Mouse (Mus musculus) megakaryocyte, adult 5-6 weeks (primary cell): ENCODE data around the gene Cnn3. TPM values are rescaled to one million over a fixed set of nuclear protein-coding genes. Genes with fewer than 3 reads are reported as not detected.

Experiments
- ATAC-seq: 2 replicates; pipeline ENCODE4 v1.8.0; 2016; ENCODE audit warnings: mild to moderate bottlenecking, inconsistent platforms; ENCODE audit not compliant: poor library complexity, severe bottlenecking
- total RNA-seq, 2 experiments: library from RNA; stranded (forward) in 1 of 2; stranded (reverse) in 1 of 2; fragments of 153-499, 151-499 nt in 1 of 2; fragments of 221-1000, 200-1000 nt in 1 of 2; gene quantifications; 2 replicates each; pipeline versions ENCODE4 v1.2.3 to v1.2.4; 2015 to 2017

Gene Cnn3
- total RNA-seq, 2 experiments from 2014 or later = 13.3 to 19.5 TPM

DNA sequence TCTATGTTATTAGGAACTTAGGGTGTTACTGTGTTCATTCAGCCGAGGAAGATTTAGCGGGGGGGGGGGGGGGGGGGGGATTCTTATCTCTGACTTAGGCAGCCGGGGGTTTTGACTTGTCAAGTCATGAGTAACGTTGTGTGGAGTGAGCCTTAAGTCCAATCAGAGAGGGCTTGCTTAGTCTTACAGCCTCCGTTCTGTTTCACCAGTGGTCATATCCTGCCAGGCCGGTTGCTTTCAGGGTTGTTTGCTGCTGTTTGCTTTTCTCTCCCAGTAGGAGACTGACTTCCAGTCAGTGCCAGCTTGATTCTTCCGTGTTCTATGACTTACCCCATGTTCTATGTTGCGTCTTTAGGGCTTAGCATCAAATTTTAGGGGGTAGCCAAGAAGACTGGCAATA, 20.2 kb downstream of the Cnn3 start:
- no peak for ATAC-seq

DNA sequence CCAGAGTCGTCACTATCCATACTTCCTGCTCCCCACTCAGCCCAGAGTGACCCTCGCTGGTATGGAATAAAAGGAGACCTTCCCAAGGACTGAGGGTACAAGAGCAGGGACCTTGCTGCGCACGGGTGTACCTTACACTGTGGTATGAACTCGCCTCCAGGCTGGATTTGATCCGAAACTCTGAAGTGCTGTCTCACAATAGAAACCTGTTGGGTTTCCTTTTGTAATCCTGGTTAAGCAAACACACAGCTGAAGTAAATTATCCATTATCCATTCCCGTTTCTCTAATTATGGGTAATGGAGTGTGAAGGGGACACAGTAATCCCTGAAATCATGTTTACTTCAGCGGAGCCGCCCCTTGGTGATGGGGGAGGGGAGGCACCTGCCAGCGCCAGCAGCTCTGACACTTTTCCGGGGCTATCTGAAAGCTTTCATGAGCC, 21.8 kb downstream of the Cnn3 start:
- no peak for ATAC-seq

DNA sequence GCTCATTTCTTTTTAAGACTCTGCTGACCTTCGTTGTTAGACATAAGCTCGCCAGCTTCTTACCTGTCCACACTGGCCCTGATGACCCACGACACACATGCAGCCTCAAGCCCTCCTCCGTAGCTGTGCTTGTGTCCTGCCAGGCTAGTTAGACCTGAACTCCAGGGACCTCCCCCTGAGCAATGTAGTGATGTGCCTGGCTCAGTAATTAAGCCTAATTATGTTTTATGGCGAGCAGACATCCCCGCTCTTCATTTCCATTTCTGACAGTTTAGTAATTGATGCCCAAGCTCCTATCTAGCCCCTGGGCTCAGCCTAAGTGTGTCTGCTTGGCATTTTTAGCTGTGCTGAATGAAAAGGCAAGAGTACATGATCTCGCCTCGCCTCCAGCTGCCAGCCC, 22.3 kb downstream of the Cnn3 start:
- no peak for ATAC-seq

- ATAC-seq = no peak
Observed at GRCm38 (mm10) chr3:121449527-121449926, 23.2 kb downstream of the Cnn3 start.

DNA sequence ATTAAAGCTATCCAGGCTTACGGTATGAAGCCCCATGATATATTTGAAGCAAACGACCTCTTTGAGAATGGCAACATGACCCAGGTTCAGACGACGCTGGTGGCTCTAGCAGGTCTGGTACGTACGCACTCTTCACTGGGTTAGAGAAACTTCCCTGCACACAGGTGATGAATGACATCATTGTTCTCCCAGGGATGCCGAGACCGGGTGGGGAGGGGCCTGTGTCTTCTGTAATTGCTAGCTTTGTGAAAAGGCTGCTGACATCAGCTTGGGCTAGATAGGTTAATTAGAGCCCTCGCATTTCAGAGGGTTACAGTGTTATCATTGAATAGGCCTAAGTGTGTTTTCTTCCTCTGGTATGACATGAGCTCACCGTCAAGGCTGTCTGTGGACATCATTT, 25.1 kb downstream of the Cnn3 start:
- no peak for ATAC-seq

- ATAC-seq = 0 out of 2 replicates have a peak, but pooled peaks have one; percentile 23
Observed at GRCm38 (mm10) chr3:121458545-121459492, 32.5 kb downstream of the Cnn3 start.

- peak; percentile 56 for ATAC-seq
Observed at GRCm38 (mm10) chr3:121460473-121461193, 34.3 kb downstream of the Cnn3 start.

- ATAC-seq = no peak
Observed at GRCm38 (mm10) chr3:121461477-121461876, 35.2 kb downstream of the Cnn3 start.

DNA sequence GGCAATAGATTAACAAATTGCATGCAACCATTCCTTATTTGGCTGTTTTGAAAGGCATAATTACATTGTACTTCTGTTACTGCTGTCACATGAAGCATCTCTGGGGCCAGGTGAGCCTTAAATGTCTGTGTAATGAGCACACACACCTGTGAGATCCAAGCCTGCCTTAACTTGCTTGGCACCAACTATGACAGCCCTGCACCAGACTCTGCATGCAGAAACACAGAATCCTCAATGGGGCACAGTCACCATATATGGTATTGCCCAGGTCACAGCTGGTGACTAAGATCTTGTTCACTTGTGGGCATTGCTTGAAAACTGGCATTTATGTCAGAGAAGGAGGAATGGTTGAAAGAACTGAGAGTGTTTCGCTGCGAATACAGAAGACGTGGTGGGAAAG, 36.5 kb downstream of the Cnn3 start:
- no peak for ATAC-seq

DNA sequence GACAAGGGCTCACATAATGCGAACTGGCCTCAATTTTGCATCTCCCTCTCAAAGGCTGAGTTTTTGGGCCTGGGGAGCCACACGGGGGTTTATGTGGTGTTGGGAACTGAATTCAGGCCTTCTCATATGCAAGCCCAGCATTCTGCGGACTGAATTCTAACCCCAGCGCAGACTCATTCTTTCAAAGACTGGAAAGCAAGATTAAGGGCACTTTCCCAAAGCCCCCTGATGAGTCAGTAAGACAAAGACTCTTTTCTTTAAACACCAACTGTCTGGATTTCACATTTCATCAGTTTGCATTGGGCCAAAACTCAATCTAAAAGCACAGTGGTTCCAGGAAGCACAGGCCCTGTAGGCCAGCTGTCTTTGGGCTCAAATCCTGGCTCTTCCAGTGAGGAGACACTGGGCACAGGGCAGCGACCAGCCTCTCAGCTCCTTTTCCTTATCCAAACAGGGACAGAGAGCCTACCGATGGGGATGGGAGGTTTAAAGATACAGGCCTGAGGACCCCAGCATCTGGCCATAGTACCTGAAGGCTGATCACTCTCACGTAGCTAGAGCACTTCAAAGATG, 38.5 kb downstream of the Cnn3 start:
- no peak for ATAC-seq

DNA sequence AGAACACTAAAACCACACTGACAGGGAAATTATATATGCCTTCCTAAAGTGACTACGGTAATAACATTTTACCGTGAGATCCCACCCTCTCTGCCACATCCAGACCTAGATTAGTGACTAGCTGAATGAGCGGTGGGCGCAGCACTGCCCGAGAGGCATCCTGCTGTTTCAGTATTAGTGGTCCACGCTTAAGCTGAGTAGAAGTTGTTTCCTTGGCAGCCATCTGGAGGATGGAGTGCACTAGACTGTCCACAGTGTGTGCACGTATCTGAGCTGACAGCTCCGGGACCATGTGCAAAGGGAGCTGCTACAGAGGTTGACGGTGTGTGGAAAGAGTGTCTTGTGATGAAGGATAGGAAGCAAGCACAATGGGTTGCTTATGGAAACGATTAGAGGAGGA, 39.5 kb downstream of the Cnn3 start:
- ATAC-seq = no peak

DNA sequence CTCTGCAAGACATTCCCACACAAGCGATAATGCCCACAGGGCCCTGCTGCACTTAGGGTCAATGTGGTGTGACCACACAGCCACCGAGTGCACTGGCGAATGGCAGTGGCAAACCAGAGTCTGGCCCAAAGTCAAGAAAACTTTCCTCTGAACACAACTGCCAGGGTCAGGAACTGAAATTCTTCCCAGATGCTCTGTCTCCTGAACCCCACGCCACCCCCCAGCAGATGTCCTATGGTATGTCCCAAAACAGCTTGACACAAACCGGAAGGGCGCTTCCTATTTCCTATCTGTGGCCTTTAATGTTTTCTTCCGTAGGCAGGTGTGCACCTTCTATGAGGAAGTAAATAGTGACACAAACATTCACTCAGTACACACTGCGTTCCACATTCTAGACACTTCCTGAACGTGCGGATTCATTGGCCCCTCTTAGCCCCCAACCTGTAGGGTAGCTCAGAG, 40.8 kb downstream of the Cnn3 start:
- ATAC-seq = peak; percentile 73

- no peak for ATAC-seq
Observed at GRCm38 (mm10) chr3:121468136-121468535, 41.8 kb downstream of the Cnn3 start.

DNA sequence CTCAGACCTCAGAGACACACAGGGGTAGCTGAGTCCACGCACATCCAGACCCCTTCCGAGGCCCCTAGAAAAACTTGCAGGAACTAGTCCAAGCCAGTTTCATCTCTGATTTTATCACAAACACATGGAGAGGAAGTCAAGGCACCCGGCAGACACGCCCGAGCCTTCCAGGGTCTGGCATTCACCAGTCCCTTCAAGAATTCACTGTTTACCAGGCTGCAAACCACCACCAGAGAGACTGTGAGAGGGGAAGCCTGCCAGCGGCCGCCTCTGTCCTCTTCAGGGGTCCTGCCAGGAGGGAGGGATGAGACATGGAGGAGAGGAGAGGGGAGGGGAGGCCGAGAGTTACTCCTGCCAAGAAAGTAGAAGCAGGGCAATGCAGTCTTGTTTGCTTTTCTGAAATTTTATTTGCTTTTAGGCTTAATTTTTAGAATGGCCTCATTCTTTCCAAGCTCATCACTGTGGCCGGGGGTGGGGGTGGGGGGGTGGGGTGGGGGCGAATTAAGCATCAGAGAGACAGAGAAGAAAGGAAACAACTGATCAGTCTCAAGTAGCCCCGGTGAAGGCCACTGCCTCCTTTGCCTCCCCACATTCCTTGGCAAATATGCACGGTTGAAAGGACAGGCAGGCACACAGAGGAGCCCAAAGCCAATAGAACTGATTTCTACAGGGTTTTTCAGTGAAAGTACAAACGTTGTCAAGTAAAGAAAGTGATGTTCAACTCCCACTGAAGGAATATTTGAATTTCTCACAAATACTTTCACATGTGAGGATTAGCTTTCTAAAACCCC, 43.1 kb downstream of the Cnn3 start:
- ATAC-seq = no peak; the same call in 1 of the 2 replicates

GRCm38 (mm10) chr3:121471703-121472102, 45.4 kb downstream of the Cnn3 start:
- no peak for ATAC-seq

GRCm38 (mm10) chr3:121474738-121475137, 48.4 kb downstream of the Cnn3 start:
- ATAC-seq = 0 out of 2 replicates have a peak, but pooled peaks have one; percentile 17

GRCm38 (mm10) chr3:121480030-121480960, 54.0 kb downstream of the Cnn3 start:
- no peak for ATAC-seq

DNA sequence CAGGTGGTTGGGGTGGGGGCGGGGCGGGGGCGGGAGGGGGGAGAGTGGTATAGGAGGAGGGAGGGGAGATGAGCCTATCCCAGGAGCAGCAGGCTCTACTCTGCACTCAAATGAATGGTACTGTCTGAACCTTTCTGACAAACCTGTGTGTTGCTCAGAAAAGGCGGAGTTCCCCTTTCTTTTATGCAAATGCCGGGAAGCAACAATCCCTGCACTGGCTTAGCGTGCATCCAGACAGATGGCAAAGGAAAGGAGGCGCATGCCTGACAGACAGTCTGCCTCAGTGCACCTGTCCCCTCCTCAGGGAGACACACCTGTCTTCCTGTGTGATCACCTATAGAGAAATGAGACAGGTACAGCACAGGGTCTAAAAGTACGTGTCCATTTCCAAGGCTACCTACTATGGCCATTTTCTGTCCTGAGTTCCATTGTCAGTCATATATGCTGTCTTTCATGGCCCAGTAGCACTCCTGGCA, 54.7 kb downstream of the Cnn3 start:
- ATAC-seq = no peak

DNA sequence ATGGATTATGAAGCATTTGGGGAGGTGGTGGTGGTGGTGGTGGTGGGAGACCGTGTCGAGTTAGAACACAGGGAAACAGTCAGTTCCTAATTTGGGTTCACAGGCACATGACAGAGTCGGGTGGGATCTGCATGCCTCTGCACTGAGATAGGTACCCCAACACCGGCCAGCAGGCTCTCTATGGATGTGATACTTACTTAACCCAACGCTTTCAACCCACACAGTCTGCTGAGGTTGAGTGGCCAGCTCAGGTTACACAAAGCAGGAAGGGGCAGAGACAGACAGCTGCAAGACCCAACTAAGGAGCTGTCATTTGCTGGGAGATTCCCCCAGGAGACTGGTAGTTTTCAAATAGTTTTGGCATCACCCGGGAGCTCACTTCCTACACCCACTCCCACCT, 55.3 kb downstream of the Cnn3 start:
- ATAC-seq = no peak
